Mouse (Mus musculus): ENCODE results near the gene Kctd6.
"Not testable (repeated sequence)": the region's sequence is repeated elsewhere in the genome, so short reads cannot be mapped to it uniquely, and the experiment has no call there.

Kctd6 gene

GRCm38 (mm10) chr14:8250141-8250871 is 36.4 kb downstream of the Kctd6 start:
- DNase-seq (ENCODE audit: low spot score): no peak

GRCm38 (mm10) chr14:8251330-8251885 is 37.5 kb downstream of the Kctd6 start:
- DNase-seq (ENCODE audit: low spot score): no peak

- DNase-seq (ENCODE audit: low spot score): peak; percentile 87
Observed at GRCm38 (mm10) chr14:8255076-8255729, 41.3 kb downstream of the Kctd6 start.

- no peak for DNase-seq (ENCODE audit: low spot score)
Observed at GRCm38 (mm10) chr14:8256072-8256471, 42.1 kb downstream of the Kctd6 start.

- no peak for DNase-seq (ENCODE audit: low spot score)
Observed at GRCm38 (mm10) chr14:8256881-8257280, 42.9 kb downstream of the Kctd6 start.

GRCm38 (mm10) chr14:8257521-8258334 is 43.8 kb downstream of the Kctd6 start:
- DNase-seq (ENCODE audit: low spot score): no peak

- DNase-seq (ENCODE audit: low spot score): no peak
Observed at GRCm38 (mm10) chr14:8258335-8258627, 44.3 kb downstream of the Kctd6 start.

GRCm38 (mm10) chr14:8258752-8259151 is 44.8 kb downstream of the Kctd6 start:
- DNase-seq (ENCODE audit: low spot score): no peak

- no peak for DNase-seq (ENCODE audit: low spot score)
Observed at GRCm38 (mm10) chr14:8259166-8259565, 45.2 kb downstream of the Kctd6 start, which contains the start of gene Acox2. Gene Acox2, minus strand, starts transcription at chr14:8259353.

GRCm38 (mm10) chr14:8260214-8260613 is 46.3 kb downstream of the Kctd6 start:
- no peak for DNase-seq (ENCODE audit: low spot score)

- no peak for DNase-seq (ENCODE audit: low spot score)
Observed at GRCm38 (mm10) chr14:8262242-8262641, 48.3 kb downstream of the Kctd6 start.

GRCm38 (mm10) chr14:8264378-8264777 is 50.4 kb downstream of the Kctd6 start:
- DNase-seq (ENCODE audit: low spot score): no peak

GRCm38 (mm10) chr14:8271281-8271680 is 57.3 kb downstream of the Kctd6 start:
- not testable (repeated sequence) for DNase-seq (ENCODE audit: low spot score)
